Mouse (Mus musculus): Measurements from ENCODE around the gene Sept11. TPM values are rescaled to one million over a fixed set of nuclear protein-coding genes. Genes with fewer than 3 reads are reported as not detected.

Sept11 gene
- polyA plus RNA-seq (2015; fragmentation: Nextera tagmentation; extraction: Ambion mirVana) = 180 and 188 TPM in 2 replicates

DNA sequence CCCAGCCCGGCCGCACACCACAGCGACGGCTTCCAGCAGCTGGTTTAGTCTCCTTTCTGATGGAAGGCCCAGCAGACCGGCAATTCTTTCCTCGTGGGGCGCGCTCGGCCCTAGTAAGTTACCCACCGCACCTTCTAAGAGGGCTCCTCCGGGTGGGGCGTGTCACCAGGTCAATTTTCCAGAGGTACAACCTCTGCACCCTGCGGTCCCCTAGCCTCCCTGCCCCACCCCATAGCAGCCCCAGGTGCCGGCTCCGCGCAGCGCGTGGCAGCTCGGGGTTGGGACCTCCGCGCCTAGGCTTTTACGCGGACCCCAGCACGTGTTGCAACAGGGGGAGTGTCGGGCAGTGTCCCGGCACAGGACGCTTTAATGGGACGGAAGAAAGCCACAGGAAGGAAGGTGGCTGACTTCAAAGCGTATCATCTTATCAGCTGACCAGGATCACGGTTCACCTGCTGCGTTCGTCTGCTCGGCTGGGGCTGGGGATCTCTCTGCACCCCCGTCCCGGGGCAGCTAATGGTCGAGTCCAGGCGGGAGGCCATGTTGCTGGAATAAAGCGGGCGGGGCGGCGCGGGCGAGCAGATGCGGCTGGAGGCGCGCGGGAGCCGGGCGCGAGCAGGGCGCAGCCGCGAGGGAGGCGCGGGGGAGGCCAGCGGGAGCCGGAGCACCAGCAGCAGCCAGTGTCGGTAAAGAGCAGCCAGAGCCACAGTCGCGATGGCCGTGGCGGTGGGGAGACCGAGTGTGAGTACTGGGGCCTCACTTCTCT is at the start of gene Sept11:
TSS of gene Sept11 (plus strand) at position 581 of the 766 bp plus-strand sequence.
- Histone ChIP-seq H3K27ac (peak within 1 kb of the TSS; percentile 97), H3K4me3 (peak within 1 kb of the TSS; percentile 88), H3K36me3 (no peaks in the 10 kb centered on the region), H3K9ac (peak within 1 kb of the TSS; percentile 87), H3K4me2 (peak within 1 kb of the TSS; percentile 86), H3K4me1 (peaks cover 48% of the 10 kb centered on the region), H3K27me3 (no peaks in the 10 kb centered on the region), H3K9me3 (no peaks in the 10 kb centered on the region)
- WGBS = under 1% methylated on average over 63 of the region's 63 CpGs
- ATAC-seq (ENCODE audit: insufficient number of reproducible peaks, low FRiP score, low TSS enrichment, low read depth) = peak; percentile 90

DNA sequence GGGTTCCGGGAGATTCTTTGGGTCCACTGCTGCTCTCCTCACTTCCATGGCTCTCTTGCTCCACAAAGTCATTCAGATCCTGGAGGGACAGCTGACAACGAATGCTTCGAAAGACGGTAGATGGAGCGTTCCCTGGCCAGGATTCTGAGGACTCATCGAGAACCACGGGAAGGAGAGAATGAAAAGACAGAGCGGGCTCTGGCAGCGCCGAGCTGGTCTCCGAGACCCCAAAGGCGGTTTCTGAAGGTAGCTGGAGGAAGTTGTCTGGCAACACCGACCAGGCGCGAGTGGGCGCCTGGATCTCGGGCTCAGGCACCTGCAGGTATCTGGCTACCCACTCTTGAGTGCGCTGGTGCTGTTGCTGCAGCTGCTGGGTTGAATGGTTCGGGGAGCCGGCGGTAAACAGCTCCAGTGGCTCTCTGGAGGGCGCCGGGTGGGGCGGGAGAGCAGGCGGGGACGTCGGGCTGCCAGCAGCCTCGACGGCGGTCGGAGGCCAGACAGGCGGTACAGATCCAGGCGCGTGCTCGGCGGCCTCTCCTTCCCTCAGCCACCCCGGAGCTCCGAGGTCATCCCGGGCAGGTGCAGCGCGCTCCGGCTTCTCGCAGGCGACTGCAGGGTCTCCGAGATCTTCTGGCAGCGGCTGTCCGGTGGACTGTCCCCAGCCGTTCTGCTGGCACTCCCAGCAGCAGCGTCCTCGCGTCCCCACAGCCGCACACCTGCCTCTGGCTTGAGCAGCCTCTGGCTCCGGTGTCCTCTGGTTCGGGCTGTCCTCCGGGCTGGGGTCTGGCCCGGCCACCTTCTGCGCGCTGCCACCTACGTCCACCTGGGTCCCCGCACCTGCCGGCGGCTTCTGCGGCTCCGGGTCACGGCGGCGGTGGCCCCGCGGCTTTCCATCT is 49.3 kb upstream of the Sept11 start:
- WGBS = 3% methylated on average over 61 of the region's 69 CpGs
- Histone ChIP-seq H3K9ac (no peak overlapping the region), H3K4me3 (peak overlapping the region; percentile 49), H3K9me3 (no peaks in the 10 kb centered on the region), H3K4me2 (peak overlapping the region; percentile 97), H3K27ac (no peak overlapping the region), H3K4me1 (peaks cover 25% of the 10 kb centered on the region), H3K36me3 (no peaks in the 10 kb centered on the region), H3K27me3 (peaks cover 70% of the 10 kb centered on the region)
- ATAC-seq (ENCODE audit: insufficient number of reproducible peaks, low FRiP score, low TSS enrichment, low read depth) = no peak

GRCm38 (mm10) chr5:93044584-93045370 is 48.5 kb upstream of the Sept11 start, which contains the start of gene Sowahb:
Sowahb (minus strand) TSS chr5:93045022.
- Histone ChIP-seq H3K36me3 (no peaks in the 10 kb centered on the region), H3K9me3 (no peaks in the 10 kb centered on the region), H3K4me3 (peak within 1 kb of the TSS; percentile 49), H3K9ac (peak within 1 kb of the TSS; percentile 26; the same call in 1 of the 2 replicates), H3K4me2 (peak within 1 kb of the TSS; percentile 97), H3K27ac (no peak within 1 kb of the TSS), H3K4me1 (peaks cover 25% of the 10 kb centered on the region), H3K27me3 (peaks cover 71% of the 10 kb centered on the region)
- under 1% methylated on average over 68 of the region's 68 CpGs for WGBS
- no peak for ATAC-seq (ENCODE audit: insufficient number of reproducible peaks, low FRiP score, low TSS enrichment, low read depth)

GRCm38 (mm10) chr5:93045371-93045714 is 47.9 kb upstream of the Sept11 start:
- peaks cover 68% of the 10 kb centered on the region for H3K27me3 ChIP-seq
- under 1% methylated on average over 19 of the region's 19 CpGs for WGBS
- H3K9ac ChIP-seq = no peak overlapping the region; the same call in 1 of the 2 replicates
- H3K27ac ChIP-seq = no peak overlapping the region
- no peak for ATAC-seq (ENCODE audit: insufficient number of reproducible peaks, low FRiP score, low TSS enrichment, low read depth)
- no peaks in the 10 kb centered on the region for H3K36me3 ChIP-seq
- H3K4me3 ChIP-seq = peak overlapping the region; percentile 49
- peaks cover 25% of the 10 kb centered on the region for H3K4me1 ChIP-seq
- peak overlapping the region; percentile 97 for H3K4me2 ChIP-seq
- H3K9me3 ChIP-seq = no peaks in the 10 kb centered on the region

DNA sequence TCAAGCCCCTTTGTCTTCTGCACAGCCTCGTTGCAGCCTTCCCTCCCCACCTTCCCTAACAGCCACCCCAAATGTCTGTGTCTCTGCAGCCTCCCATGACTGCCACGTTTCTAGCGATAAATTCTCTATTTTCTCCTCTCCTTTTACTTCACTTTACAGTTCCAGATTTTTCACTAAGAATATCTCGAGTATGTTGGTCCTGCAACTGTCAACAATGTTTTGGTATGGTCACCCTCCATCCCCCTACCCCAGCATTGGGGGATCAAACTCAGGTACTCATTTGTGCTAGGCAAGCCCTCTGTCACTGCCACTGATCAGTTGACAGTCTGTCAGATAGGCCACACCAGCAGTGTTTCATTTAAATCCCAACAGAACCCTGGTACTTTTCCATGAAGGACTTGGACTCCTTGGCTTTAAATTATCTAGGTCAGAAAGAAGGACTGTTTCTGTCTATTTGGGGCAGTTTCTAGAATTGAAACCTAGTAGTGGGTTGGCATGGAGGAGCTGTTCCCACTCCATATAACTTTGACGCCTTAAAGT is 46.9 kb upstream of the Sept11 start:
- no peak overlapping the region for H3K4me3 ChIP-seq
- peaks cover 25% of the 10 kb centered on the region for H3K4me1 ChIP-seq
- no peak overlapping the region for H3K27ac ChIP-seq
- no peak for ATAC-seq (ENCODE audit: insufficient number of reproducible peaks, low FRiP score, low TSS enrichment, low read depth)
- H3K36me3 ChIP-seq = no peaks in the 10 kb centered on the region
- no peak overlapping the region for H3K9ac ChIP-seq
- no peak overlapping the region for H3K4me2 ChIP-seq
- 36% methylated on average over 5 of the region's 5 CpGs for WGBS
- peaks cover 75% of the 10 kb centered on the region for H3K27me3 ChIP-seq
- H3K9me3 ChIP-seq = no peaks in the 10 kb centered on the region

GRCm38 (mm10) chr5:93048481-93049240 is 44.6 kb upstream of the Sept11 start:
- WGBS = 66% methylated on average over 13 of the region's 13 CpGs
- Histone ChIP-seq H3K9ac (no peak overlapping the region), H3K27ac (no peak overlapping the region), H3K36me3 (no peaks in the 10 kb centered on the region), H3K4me1 (peaks cover 20% of the 10 kb centered on the region), H3K9me3 (no peaks in the 10 kb centered on the region), H3K4me2 (no peak overlapping the region), H3K4me3 (no peak overlapping the region), H3K27me3 (peaks cover 57% of the 10 kb centered on the region)
- ATAC-seq (ENCODE audit: insufficient number of reproducible peaks, low FRiP score, low TSS enrichment, low read depth) = no peak

DNA sequence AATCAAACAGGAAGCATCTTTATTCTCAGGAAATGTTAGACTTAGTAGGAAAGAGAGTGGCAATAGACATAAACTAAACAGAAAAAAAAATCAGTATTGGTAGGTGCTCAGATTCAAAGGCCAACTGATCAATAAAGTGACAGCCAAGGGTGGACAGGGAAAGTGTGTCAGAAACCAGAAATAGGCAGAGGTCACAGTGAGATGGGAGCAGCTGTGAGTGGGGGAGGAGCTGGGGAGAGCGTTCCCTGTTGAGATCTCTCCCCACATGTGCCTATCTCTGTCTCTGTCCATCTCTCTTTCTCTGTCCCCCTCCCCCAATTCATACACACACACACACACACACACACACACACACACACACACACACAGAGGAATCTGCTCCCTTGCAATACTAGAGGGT is 43.3 kb upstream of the Sept11 start:
- no peak overlapping the region for H3K4me2 ChIP-seq
- H3K27me3 ChIP-seq = peaks cover 44% of the 10 kb centered on the region
- no peak overlapping the region for H3K27ac ChIP-seq
- no peaks in the 10 kb centered on the region for H3K36me3 ChIP-seq
- no peak for ATAC-seq (ENCODE audit: insufficient number of reproducible peaks, low FRiP score, low TSS enrichment, low read depth)
- no peak overlapping the region for H3K4me3 ChIP-seq
- H3K9me3 ChIP-seq = no peaks in the 10 kb centered on the region
- peaks cover 7% of the 10 kb centered on the region for H3K4me1 ChIP-seq
- no peak overlapping the region for H3K9ac ChIP-seq
- whole genome bisulfite sequencing = 60% methylated on average over 1 of the region's 1 CpGs

- peaks cover 34% of the 10 kb centered on the region for H3K27me3 ChIP-seq
- H3K4me3 ChIP-seq = no peak overlapping the region
- no peak overlapping the region for H3K4me2 ChIP-seq
- no peaks in the 10 kb centered on the region for H3K36me3 ChIP-seq
- H3K9me3 ChIP-seq = no peaks in the 10 kb centered on the region
- no peak for ATAC-seq (ENCODE audit: insufficient number of reproducible peaks, low FRiP score, low TSS enrichment, low read depth)
- WGBS = 46% methylated on average over 5 of the region's 5 CpGs
- no peak overlapping the region for H3K9ac ChIP-seq
- no peaks in the 10 kb centered on the region for H3K4me1 ChIP-seq
- no peak overlapping the region for H3K27ac ChIP-seq
These were observed 42.2 kb upstream of the Sept11 start for GRCm38 (mm10) chr5:93051041-93051440.

DNA sequence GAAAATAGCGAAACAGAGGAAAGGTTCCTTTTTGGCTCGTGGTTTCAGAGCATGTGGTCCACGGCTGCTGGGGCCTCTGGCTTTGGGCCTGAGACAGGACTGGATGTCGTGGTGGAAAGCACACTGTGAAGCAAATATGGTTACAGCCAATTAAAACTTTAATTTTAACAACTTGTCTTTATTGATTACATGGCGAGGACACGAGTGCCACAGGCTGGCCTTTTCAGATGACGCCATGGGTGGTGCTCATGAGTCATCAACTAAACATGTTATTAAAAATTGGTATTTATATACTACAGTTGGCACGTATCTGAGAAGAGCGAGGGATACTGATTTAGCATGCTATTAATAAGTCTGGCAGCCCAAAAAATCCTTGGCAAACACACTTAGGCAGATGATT is 41.3 kb upstream of the Sept11 start:
- WGBS = 47% methylated on average over 9 of the region's 9 CpGs
- ATAC-seq (ENCODE audit: insufficient number of reproducible peaks, low FRiP score, low TSS enrichment, low read depth) = no peak
- Histone ChIP-seq H3K27ac (no peak overlapping the region), H3K9ac (no peak overlapping the region), H3K4me2 (no peak overlapping the region), H3K27me3 (peaks cover 25% of the 10 kb centered on the region), H3K4me3 (no peak overlapping the region), H3K36me3 (no peaks in the 10 kb centered on the region), H3K9me3 (no peaks in the 10 kb centered on the region), H3K4me1 (no peaks in the 10 kb centered on the region)

- no peak overlapping the region for H3K27ac ChIP-seq
- no peak overlapping the region for H3K9ac ChIP-seq
- no peaks in the 10 kb centered on the region for H3K36me3 ChIP-seq
- H3K4me2 ChIP-seq = no peak overlapping the region
- H3K4me3 ChIP-seq = no peak overlapping the region
- H3K27me3 ChIP-seq = peaks cover 10% of the 10 kb centered on the region; the same call in 1 of the 2 replicates
- H3K9me3 ChIP-seq = no peaks in the 10 kb centered on the region
- WGBS = 55% methylated on average over 8 of the region's 8 CpGs
- no peak for ATAC-seq (ENCODE audit: insufficient number of reproducible peaks, low FRiP score, low TSS enrichment, low read depth)
- H3K4me1 ChIP-seq = no peaks in the 10 kb centered on the region
These were observed 39.4 kb upstream of the Sept11 start for GRCm38 (mm10) chr5:93053606-93054397.

All from limb, embryonic 15.5 days (tissue).